Mouse (Mus musculus) midbrain, embryonic 12.5 days (tissue): ENCODE measurements around the gene Lpin1. TPM values are rescaled to one million over a fixed set of nuclear protein-coding genes. Genes with fewer than 3 reads are reported as not detected.

Experiments
- ATAC-seq: fragments of 200-750 bp; cut with Nextera tagmentation; 2 replicates; pipeline ENCODE4 v1.8.0; 2017; ENCODE audit warnings: low read depth, moderate TSS enrichment, moderate library complexity; ENCODE audit not compliant: low FRiP score
- H3K27ac ChIP-seq: fragments of 300-500 bp; sonication (generic); replicated peaks from 2 replicates; pipeline ENCODE4 v1.5.1; 2016; ENCODE audit warnings: mild to moderate bottlenecking
- H3K27me3 ChIP-seq: fragments of 300-500 bp; sonication (generic); 2 replicates; pipeline ENCODE4 v1.6.1; 2016; ENCODE audit warnings: mild to moderate bottlenecking
- H3K36me3 ChIP-seq: fragments of 300-500 bp; sonication (generic); 2 replicates; pipeline ENCODE4 v1.6.1; 2016
- H3K4me1 ChIP-seq: fragments of 300-500 bp; sonication (generic); 2 replicates; pipeline ENCODE4 v1.6.1; 2016
- H3K4me2 ChIP-seq: fragments of 300-500 bp; sonication (generic); replicated peaks from 2 replicates; pipeline ENCODE4 v1.6.1; 2016; ENCODE audit warnings: mild to moderate bottlenecking, moderate library complexity
- H3K4me3 ChIP-seq: fragments of 300-500 bp; sonication (generic); 2 replicates; pipeline ENCODE4 v1.5.1; 2016; ENCODE audit warnings: mild to moderate bottlenecking
- H3K9ac ChIP-seq: fragments of 300-500 bp; sonication (generic); replicated peaks from 2 replicates; pipeline ENCODE4 v1.6.1; 2016; ENCODE audit warnings: mild to moderate bottlenecking, moderate library complexity
- H3K9me3 ChIP-seq: fragments of 300-500 bp; sonication (generic); 2 replicates; pipeline ENCODE4 v1.6.1; 2016; ENCODE audit warnings: mild to moderate bottlenecking
- WGBS: fragments of 180-500 bp; shearing (Covaris S2); methylation state at CpG from one replicate; pipeline ENCODE4 v1.1.7; 2016; 5-methylcytosine and 5-hydroxymethylcytosine counted together
- polyA plus RNA-seq: library from polyadenylated mRNA; unstranded; fragments of >200 nt; fragmentation: Nextera tagmentation; extraction: Ambion mirVana; gene quantifications from 2 replicates; pipeline ENCODE4 v1.2.1, GENCODE M21; 2016

The Lpin1 gene
- polyA plus RNA-seq, 1 experiment from 2014 or later = 17.8 TPM

DNA sequence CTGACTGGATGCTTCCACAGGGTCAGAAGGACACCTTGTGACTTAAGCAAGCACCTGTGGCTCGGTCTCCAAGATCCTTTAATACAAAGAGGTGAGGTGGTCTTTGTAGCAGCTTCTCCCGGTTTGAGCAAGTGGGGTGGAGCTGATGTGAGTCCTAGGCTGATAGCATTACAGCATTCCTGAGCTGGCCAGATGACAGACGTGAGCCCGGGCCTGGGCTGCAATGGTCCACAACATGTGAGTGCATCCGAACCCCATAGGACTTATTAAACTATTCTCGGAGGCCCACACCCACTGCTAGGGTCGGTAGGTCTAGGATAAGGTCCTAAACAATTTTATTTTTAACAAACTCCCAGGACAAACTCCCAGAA is 77.9 kb downstream of the Lpin1 start:
- Histone ChIP-seq H3K27me3 (no peaks in the 10 kb centered on the region), H3K4me3 (no peak overlapping the region), H3K4me1 (peaks cover 11% of the 10 kb centered on the region; the same call in 1 of the 2 replicates), H3K36me3 (peaks cover 10% of the 10 kb centered on the region), H3K27ac (0 out of 2 replicates have a peak overlapping the region, but pooled peaks have one; percentile 31), H3K4me2 (no peak overlapping the region), H3K9ac (no peak overlapping the region), H3K9me3 (no peaks in the 10 kb centered on the region)
- WGBS = 57% methylated on average over 7 of the region's 7 CpGs
- peak; percentile 50 for ATAC-seq

- H3K27ac ChIP-seq = no peak overlapping the region
- 80% methylated on average over 15 of the region's 15 CpGs for WGBS
- peak; percentile 14; the same call in 1 of the 2 replicates for ATAC-seq
Observed at GRCm38 (mm10) chr12:16531956-16532859, 78.6 kb downstream of the Lpin1 start.

DNA sequence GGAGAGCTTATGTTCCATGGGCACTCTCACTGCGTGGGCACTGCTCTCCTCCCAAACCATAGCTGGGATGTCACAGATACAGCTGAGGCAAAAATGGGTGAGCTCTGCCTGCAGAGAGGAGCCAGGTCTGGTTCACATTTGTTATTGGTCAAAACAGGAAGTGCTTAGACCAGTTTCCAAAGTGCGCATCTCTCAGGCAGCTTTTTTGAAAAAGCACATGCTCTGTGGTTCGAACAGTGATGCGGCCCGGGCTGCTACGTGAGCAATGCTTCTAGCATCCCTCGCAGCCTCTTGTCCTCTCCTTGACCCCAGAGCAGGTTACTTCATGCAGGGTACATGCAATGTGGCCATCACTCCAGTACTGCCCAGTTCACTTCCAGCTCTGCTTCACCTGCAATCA is 82.1 kb downstream of the Lpin1 start:
- no peak for ATAC-seq
- Histone ChIP-seq H3K9me3 (no peaks in the 10 kb centered on the region; the same call in 1 of the 2 replicates), H3K27ac (no peak overlapping the region), H3K9ac (no peak overlapping the region), H3K4me1 (peaks cover 10% of the 10 kb centered on the region; the same call in 1 of the 2 replicates), H3K36me3 (no peaks in the 10 kb centered on the region), H3K4me2 (no peak overlapping the region), H3K4me3 (no peak overlapping the region), H3K27me3 (no peaks in the 10 kb centered on the region)
- 95% methylated on average over 7 of the region's 7 CpGs for WGBS

More at GRCm38 (mm10) chr12:16531956-16532859, 78.6 kb downstream of the Lpin1 start:
- H3K9ac ChIP-seq = no peak overlapping the region
- peaks cover 11% of the 10 kb centered on the region; the same call in 1 of the 2 replicates for H3K4me1 ChIP-seq
- H3K36me3 ChIP-seq = peaks cover 5% of the 10 kb centered on the region; the same call in 1 of the 2 replicates
- no peak overlapping the region for H3K4me3 ChIP-seq
- no peaks in the 10 kb centered on the region for H3K9me3 ChIP-seq
- no peak overlapping the region for H3K4me2 ChIP-seq
- H3K27me3 ChIP-seq = no peaks in the 10 kb centered on the region

- H3K27ac ChIP-seq = no peak overlapping the region
- H3K36me3 ChIP-seq = no peaks in the 10 kb centered on the region
- 76% methylated on average over 3 of the region's 3 CpGs for WGBS
- no peak for ATAC-seq
- H3K9me3 ChIP-seq = no peaks in the 10 kb centered on the region; the same call in 1 of the 2 replicates
- H3K9ac ChIP-seq = no peak overlapping the region
- H3K4me2 ChIP-seq = no peak overlapping the region
- no peaks in the 10 kb centered on the region for H3K27me3 ChIP-seq
- no peak overlapping the region for H3K4me3 ChIP-seq
- peaks cover 6% of the 10 kb centered on the region; the same call in 1 of the 2 replicates for H3K4me1 ChIP-seq
Observed at GRCm38 (mm10) chr12:16527941-16528340, 82.8 kb downstream of the Lpin1 start.

- Histone ChIP-seq H3K27me3 (no peaks in the 10 kb centered on the region), H3K36me3 (no peaks in the 10 kb centered on the region), H3K9me3 (no peaks in the 10 kb centered on the region; the same call in 1 of the 2 replicates), H3K27ac (no peak overlapping the region), H3K4me1 (no peaks in the 10 kb centered on the region), H3K4me2 (no peak overlapping the region), H3K9ac (no peak overlapping the region), H3K4me3 (no peak overlapping the region)
- 87% methylated on average over 5 of the region's 5 CpGs for WGBS
- ATAC-seq = no peak
Observed at GRCm38 (mm10) chr12:16526862-16527261, 83.9 kb downstream of the Lpin1 start.

GRCm38 (mm10) chr12:16526134-16526533 is 84.6 kb downstream of the Lpin1 start:
- Histone ChIP-seq H3K4me2 (no peak overlapping the region), H3K27ac (no peak overlapping the region), H3K36me3 (no peaks in the 10 kb centered on the region), H3K4me3 (no peak overlapping the region), H3K27me3 (no peaks in the 10 kb centered on the region), H3K4me1 (no peaks in the 10 kb centered on the region), H3K9ac (no peak overlapping the region), H3K9me3 (no peaks in the 10 kb centered on the region; the same call in 1 of the 2 replicates)
- no peak for ATAC-seq
- 88% methylated on average over 2 of the region's 2 CpGs for WGBS

DNA sequence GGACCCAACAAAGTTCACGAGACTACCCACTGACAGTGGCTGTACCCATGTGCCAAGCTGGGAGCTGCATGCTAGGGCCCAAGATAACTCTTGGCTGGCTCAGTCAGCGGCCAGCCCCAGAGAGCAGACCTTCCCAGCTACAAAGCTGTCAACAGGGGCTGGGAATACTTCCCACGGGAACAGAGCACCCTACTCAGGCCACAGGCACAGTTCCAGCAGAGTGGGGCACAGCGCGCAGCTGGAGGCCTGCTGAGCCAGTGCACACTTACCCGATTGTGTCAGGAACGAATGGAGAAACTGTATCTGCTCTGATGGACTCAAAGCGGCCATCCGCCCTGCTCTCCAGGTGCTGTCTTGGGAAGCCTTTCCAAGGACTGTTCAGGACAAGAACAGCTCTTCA is 95.6 kb downstream of the Lpin1 start:
- Histone ChIP-seq H3K4me2 (no peak overlapping the region), H3K36me3 (no peaks in the 10 kb centered on the region), H3K27me3 (no peaks in the 10 kb centered on the region), H3K9me3 (no peaks in the 10 kb centered on the region), H3K27ac (no peak overlapping the region), H3K4me3 (no peak overlapping the region), H3K4me1 (no peaks in the 10 kb centered on the region), H3K9ac (no peak overlapping the region)
- WGBS = 92% methylated on average over 9 of the region's 9 CpGs
- ATAC-seq = no peak

- Histone ChIP-seq H3K9ac (no peak overlapping the region), H3K27ac (no peak overlapping the region), H3K27me3 (no peaks in the 10 kb centered on the region), H3K4me2 (no peak overlapping the region), H3K4me1 (peaks cover 6% of the 10 kb centered on the region; the same call in 1 of the 2 replicates), H3K9me3 (no peaks in the 10 kb centered on the region), H3K4me3 (no peak overlapping the region), H3K36me3 (no peaks in the 10 kb centered on the region)
- ATAC-seq = no peak
- WGBS = 90% methylated on average over 1 of the region's 1 CpGs
Observed at GRCm38 (mm10) chr12:16512991-16513390, 97.8 kb downstream of the Lpin1 start.

GRCm38 (mm10) chr12:16509122-16509752 is 101.5 kb downstream of the Lpin1 start:
- H3K9me3 ChIP-seq = no peaks in the 10 kb centered on the region
- no peak overlapping the region for H3K9ac ChIP-seq
- H3K36me3 ChIP-seq = no peaks in the 10 kb centered on the region
- peak overlapping the region; percentile 42 for H3K4me2 ChIP-seq
- H3K27ac ChIP-seq = no peak overlapping the region
- 8% methylated on average over 13 of the region's 13 CpGs for WGBS
- H3K4me1 ChIP-seq = peaks cover 6% of the 10 kb centered on the region; the same call in 1 of the 2 replicates
- no peak overlapping the region for H3K4me3 ChIP-seq
- H3K27me3 ChIP-seq = no peaks in the 10 kb centered on the region
- peak; percentile 69 for ATAC-seq

- H3K27me3 ChIP-seq = no peaks in the 10 kb centered on the region
- peaks cover 6% of the 10 kb centered on the region; the same call in 1 of the 2 replicates for H3K4me1 ChIP-seq
- no peak for ATAC-seq
- WGBS = 66% methylated on average over 17 of the region's 17 CpGs
- no peaks in the 10 kb centered on the region for H3K36me3 ChIP-seq
- no peak overlapping the region for H3K4me2 ChIP-seq
- peaks cover 6% of the 10 kb centered on the region; the same call in 1 of the 2 replicates for H3K9me3 ChIP-seq
- H3K9ac ChIP-seq = no peak overlapping the region
- H3K4me3 ChIP-seq = no peak overlapping the region
- no peak overlapping the region for H3K27ac ChIP-seq
Observed at GRCm38 (mm10) chr12:16506796-16507790, 103.7 kb downstream of the Lpin1 start.

- H3K27ac ChIP-seq = no peak overlapping the region
- no peak overlapping the region for H3K4me2 ChIP-seq
- no peaks in the 10 kb centered on the region for H3K36me3 ChIP-seq
- ATAC-seq = no peak
- H3K4me3 ChIP-seq = no peak overlapping the region
- H3K27me3 ChIP-seq = no peaks in the 10 kb centered on the region
- H3K4me1 ChIP-seq = peaks cover 2% of the 10 kb centered on the region; the same call in 1 of the 2 replicates
- H3K9me3 ChIP-seq = peaks cover 6% of the 10 kb centered on the region; the same call in 1 of the 2 replicates
- WGBS = 84% methylated on average over 3 of the region's 3 CpGs
- H3K9ac ChIP-seq = no peak overlapping the region
Observed at GRCm38 (mm10) chr12:16504244-16504643, 106.5 kb downstream of the Lpin1 start.
